Comparison of ENCODE assay signal across 7 mouse cellular contexts in genomic region chr17:33394182-33395034, GRCm38 (mm10). TPM values are rescaled to one million over a fixed set of nuclear protein-coding genes. Genes with fewer than 3 reads are reported as not detected.
DNase-seq lines count a peak whose midpoint lies in the region; ATAC-seq lines count a peak whose summit lies in the region.

Zfp101 (minus strand) TSS chr17:33394641.

- H3K27ac ChIP-seq in intestine, embryonic 16.5 days (ENCODE audit: low read length), result 0 out of 2 replicates have a peak within 1 kb of the TSS, but pooled peaks have one; percentile 59
- H3K27ac ChIP-seq in midbrain, embryonic 11.5 days (ENCODE audit: low read depth, low read length), result 0 out of 2 replicates have a peak within 1 kb of the TSS, but pooled peaks have one; percentile 44

- H3K27me3 ChIP-seq in intestine, embryonic 16.5 days (replicated peaks; ENCODE audit: control insufficient read depth, insufficient read depth, low read length), result 0 out of 2 replicates have a peak, but pooled peaks cover 3% of the 10 kb centered on the region
- no peaks in the 10 kb centered on the region for H3K27me3 ChIP-seq in midbrain, embryonic 11.5 days (ENCODE audit: control insufficient read depth, insufficient read depth, low read length)

- ATAC-seq in intestine, embryonic 16.5 days, result peak; percentile 100
- ATAC-seq in midbrain, embryonic 11.5 days (ENCODE audit: low FRiP score), result peak; percentile 100

- DNase-seq in adrenal gland, adult 8-10 months, result peak; percentile 93
- peak; percentile 89 for DNase-seq in embryo, embryonic 9.5 days (ENCODE audit: extremely low spot score)
- DNase-seq in gastrocnemius, postnatal 4 days (ENCODE audit: low spot score in 2 of 2), result peak; percentile 65 to 85
- peak; percentile 84 to 90 for DNase-seq in left cerebral cortex, postnatal 36 days (ENCODE audit: low spot score in 2 of 2)
- peak; percentile 99 for DNase-seq in midbrain, embryonic 11.5 days (ENCODE audit: low spot score, missing footprints)
- DNase-seq in skeletal muscle tissue, adult 2 months (ENCODE audit: low read depth, low spot score), result peak; percentile 91

- H3K9me3 ChIP-seq in intestine, embryonic 16.5 days (ENCODE audit: control insufficient read depth, low read length), result no peaks in the 10 kb centered on the region
- H3K9me3 ChIP-seq in midbrain, embryonic 11.5 days (ENCODE audit: control insufficient read depth, low read length), result no peaks in the 10 kb centered on the region

- H3K4me1 ChIP-seq in intestine, embryonic 16.5 days (ENCODE audit: control insufficient read depth, insufficient read depth, low read length), result peaks cover 7% of the 10 kb centered on the region
- no peaks in the 10 kb centered on the region for H3K4me1 ChIP-seq in midbrain, embryonic 11.5 days (ENCODE audit: control insufficient read depth, insufficient read depth, low read length)

- H3K4me3 ChIP-seq in intestine, embryonic 16.5 days (ENCODE audit: low read length), result peak within 1 kb of the TSS; percentile 92
- peak within 1 kb of the TSS; percentile 90 for H3K4me3 ChIP-seq in midbrain, embryonic 11.5 days (ENCODE audit: low read depth, low read length)

- WGBS in intestine, embryonic 16.5 days, result under 1% methylated on average over 44 of the region's 44 CpGs
- WGBS in midbrain, embryonic 11.5 days, result under 1% methylated on average over 44 of the region's 44 CpGs

- intact Hi-C loops in left cerebral cortex, postnatal 36 days (cut with DNase I), result no loop called here

- H3K9ac ChIP-seq in intestine, embryonic 16.5 days (ENCODE audit: low read depth, low read length), result peak within 1 kb of the TSS; percentile 85
- H3K9ac ChIP-seq in midbrain, embryonic 11.5 days (ENCODE audit: low read length), result peak within 1 kb of the TSS; percentile 84

- H3K36me3 ChIP-seq in intestine, embryonic 16.5 days (ENCODE audit: control insufficient read depth, insufficient read depth, low read length), result no peaks in the 10 kb centered on the region
- H3K36me3 ChIP-seq in midbrain, embryonic 11.5 days (ENCODE audit: control insufficient read depth, insufficient read depth, low read length), result no peaks in the 10 kb centered on the region

- H3K4me2 ChIP-seq in intestine, embryonic 16.5 days (ENCODE audit: low read depth, low read length), result peak within 1 kb of the TSS; percentile 57
- H3K4me2 ChIP-seq in midbrain, embryonic 11.5 days, result peak within 1 kb of the TSS; percentile 60

RNA-seq across cellular contexts. Expression of gene Zfp101, which starts in this region (rescaled TPM):
- total RNA-seq in adrenal gland, adult 8-10 months (2022), result 1 to 10 TPM; 6.6 to 9.7 (median 8.0) TPM
- 1 to 10 TPM; 6.6 to 9.7 TPM for total RNA-seq in gastrocnemius, postnatal 4 days (2021)
- polyA plus RNA-seq in intestine, embryonic 16.5 days (2015; fragmentation: Nextera tagmentation; extraction: Ambion mirVana), result 8.3 and 9.5 TPM in 2 replicates
- total RNA-seq in left cerebral cortex, postnatal 36 days (2021), result 10 to 100 TPM; 10.8 to 12.2 TPM
- 22.8 and 23.7 TPM in 2 replicates for polyA plus RNA-seq in midbrain, embryonic 11.5 days (2014; fragmentation: Nextera tagmentation; extraction: Ambion mirVana)

Comparison
In these comparisons a context has a peak if more than half of its experiments do, and no peak if none do; other contexts are left out.
1. Peak in every context shown above with its lines: DNase-seq, ATAC-seq, H3K4me3 ChIP-seq and H3K27ac ChIP-seq.